Mouse (Mus musculus): ENCODE data around the gene Fam71a. TPM values are rescaled to one million over a fixed set of nuclear protein-coding genes. Genes with fewer than 3 reads are reported as not detected.

Fam71a gene
- polyA plus RNA-seq, 1 experiment: not detected

- no peak overlapping the region for H3K4me3 ChIP-seq (ENCODE audit: insufficient read depth, low read depth, low read length)
- peaks cover 2% of the 10 kb centered on the region; the same call in 1 of the 2 replicates for H3K4me1 ChIP-seq (ENCODE audit: control insufficient read depth, insufficient read depth, low read length)
- TF ChIP-seq CTCF (IDR thresholded peaks at IDR 0.05; ENCODE audit: insufficient read depth, low read depth, low read length): no peak
- no peak for TF ChIP-seq POLR2A (IDR thresholded peaks at IDR 0.05; ENCODE audit: insufficient read depth, low read depth, low read length)
- WGBS: 23% methylated on average over 14 of the region's 14 CpGs
- no peak overlapping the region for H3K27ac ChIP-seq (ENCODE audit: insufficient read depth, low read depth, low read length)
Measured at GRCm38 (mm10) chr1:191193657-191194424, 29.2 kb upstream of the Fam71a start.

DNA sequence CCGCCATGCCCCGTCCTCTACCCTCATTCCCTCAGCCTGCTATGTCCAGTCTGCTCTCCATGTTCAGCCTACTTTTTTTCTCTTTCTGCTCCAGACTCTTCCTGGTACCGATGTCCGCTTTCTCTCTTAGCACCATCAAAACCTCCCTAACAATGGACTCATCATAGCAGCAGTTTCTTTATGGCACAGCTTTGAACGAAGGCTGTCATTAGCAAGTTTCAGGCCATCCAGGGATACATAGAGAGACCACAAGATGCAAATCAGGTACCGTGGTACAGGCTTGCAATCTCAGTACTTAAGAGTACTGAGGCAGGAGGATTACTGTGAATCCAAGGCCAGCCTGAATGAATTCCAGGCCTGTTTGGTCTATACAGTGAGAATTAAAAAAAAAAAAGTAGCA lies 28.1 kb upstream of the Fam71a start:
- no peak overlapping the region for H3K27ac ChIP-seq (ENCODE audit: insufficient read depth, low read depth, low read length)
- peaks cover 2% of the 10 kb centered on the region; the same call in 1 of the 2 replicates for H3K4me1 ChIP-seq (ENCODE audit: control insufficient read depth, insufficient read depth, low read length)
- no peak overlapping the region for H3K4me3 ChIP-seq (ENCODE audit: insufficient read depth, low read depth, low read length)
- WGBS: 87% methylated on average over 6 of the region's 6 CpGs
- TF ChIP-seq POLR2A (IDR thresholded peaks at IDR 0.05; ENCODE audit: insufficient read depth, low read depth, low read length) (no peak), CTCF (IDR thresholded peaks at IDR 0.05; ENCODE audit: insufficient read depth, low read depth, low read length) (no peak)

GRCm38 (mm10) chr1:191192213-191192612 lies 27.6 kb upstream of the Fam71a start:
- 68% methylated on average over 6 of the region's 6 CpGs for WGBS
- Histone ChIP-seq H3K4me3 (ENCODE audit: insufficient read depth, low read depth, low read length) (no peak overlapping the region), H3K4me1 (ENCODE audit: control insufficient read depth, insufficient read depth, low read length) (peaks cover 2% of the 10 kb centered on the region; the same call in 1 of the 2 replicates), H3K27ac (ENCODE audit: insufficient read depth, low read depth, low read length) (no peak overlapping the region)
- TF ChIP-seq POLR2A (IDR thresholded peaks at IDR 0.05; ENCODE audit: insufficient read depth, low read depth, low read length) (no peak), CTCF (IDR thresholded peaks at IDR 0.05; ENCODE audit: insufficient read depth, low read depth, low read length) (no peak)

DNA sequence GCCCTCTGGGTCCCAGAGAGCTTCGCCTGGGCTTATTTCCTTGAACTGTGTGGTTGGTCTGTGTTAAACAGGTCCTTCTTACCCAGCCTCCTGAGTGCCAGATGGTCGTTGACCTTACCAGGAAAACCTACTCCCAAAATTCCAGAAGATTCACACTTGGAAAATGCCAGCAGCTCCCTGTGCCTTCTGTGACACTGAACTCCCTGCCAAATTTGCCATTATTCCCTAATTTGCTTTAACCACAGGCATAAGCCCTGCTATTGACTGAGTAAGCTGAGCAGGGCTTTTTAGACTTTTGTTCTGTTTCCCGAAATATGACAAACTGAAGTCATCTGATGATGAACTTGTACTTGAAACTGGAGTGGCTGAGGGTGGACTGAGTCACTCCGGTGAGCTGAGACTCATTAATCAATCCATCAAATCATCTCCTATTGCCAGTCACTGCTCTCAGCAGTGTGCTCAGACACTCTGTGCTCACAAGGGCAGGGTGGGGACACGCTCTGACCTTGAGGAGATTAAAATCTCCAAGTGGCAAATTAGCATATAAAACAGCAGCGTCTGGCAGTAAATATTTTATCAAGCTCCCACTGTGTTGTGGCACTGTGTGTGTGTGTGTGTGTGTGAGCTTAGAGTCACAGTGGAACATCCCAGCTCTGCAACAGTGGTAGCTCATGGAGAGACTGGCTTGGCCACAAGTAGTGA lies 25.2 kb upstream of the Fam71a start:
- no peak for TF ChIP-seq POLR2A (IDR thresholded peaks at IDR 0.05; ENCODE audit: insufficient read depth, low read depth, low read length)
- no peak for TF ChIP-seq CTCF (IDR thresholded peaks at IDR 0.05; ENCODE audit: insufficient read depth, low read depth, low read length)
- H3K27ac ChIP-seq (ENCODE audit: insufficient read depth, low read depth, low read length): no peak overlapping the region
- H3K4me1 ChIP-seq (ENCODE audit: control insufficient read depth, insufficient read depth, low read length): peaks cover 13% of the 10 kb centered on the region
- no peak overlapping the region for H3K4me3 ChIP-seq (ENCODE audit: insufficient read depth, low read depth, low read length)
- WGBS: 55% methylated on average over 6 of the region's 6 CpGs

- no peak overlapping the region for H3K4me3 ChIP-seq (ENCODE audit: insufficient read depth, low read depth, low read length)
- peaks cover 35% of the 10 kb centered on the region for H3K4me1 ChIP-seq (ENCODE audit: control insufficient read depth, insufficient read depth, low read length)
- no peak overlapping the region for H3K27ac ChIP-seq (ENCODE audit: insufficient read depth, low read depth, low read length)
- TF ChIP-seq CTCF (IDR thresholded peaks at IDR 0.05; ENCODE audit: insufficient read depth, low read depth, low read length) (no peak), POLR2A (IDR thresholded peaks at IDR 0.05; ENCODE audit: insufficient read depth, low read depth, low read length) (no peak)
- 15% methylated on average over 7 of the region's 7 CpGs for WGBS
Measured at GRCm38 (mm10) chr1:191186386-191186770, 21.8 kb upstream of the Fam71a start.

GRCm38 (mm10) chr1:191185761-191186385 lies 21.3 kb upstream of the Fam71a start:
- Histone ChIP-seq H3K4me1 (ENCODE audit: control insufficient read depth, insufficient read depth, low read length) (peaks cover 35% of the 10 kb centered on the region), H3K27ac (ENCODE audit: insufficient read depth, low read depth, low read length) (no peak overlapping the region), H3K4me3 (ENCODE audit: insufficient read depth, low read depth, low read length) (no peak overlapping the region)
- WGBS: 3% methylated on average over 16 of the region's 16 CpGs
- TF ChIP-seq CTCF (IDR thresholded peaks at IDR 0.05; ENCODE audit: insufficient read depth, low read depth, low read length) (no peak), POLR2A (IDR thresholded peaks at IDR 0.05; ENCODE audit: insufficient read depth, low read depth, low read length) (no peak)

- Histone ChIP-seq H3K4me1 (ENCODE audit: control insufficient read depth, insufficient read depth, low read length) (peaks cover 35% of the 10 kb centered on the region), H3K4me3 (ENCODE audit: insufficient read depth, low read depth, low read length) (no peak overlapping the region; the same call in 1 of the 2 replicates), H3K27ac (ENCODE audit: insufficient read depth, low read depth, low read length) (no peak overlapping the region)
- TF ChIP-seq CTCF (IDR thresholded peaks at IDR 0.05; ENCODE audit: insufficient read depth, low read depth, low read length) (no peak), POLR2A (IDR thresholded peaks at IDR 0.05; ENCODE audit: insufficient read depth, low read depth, low read length) (no peak)
- WGBS: 4% methylated on average over 22 of the region's 22 CpGs
Measured at GRCm38 (mm10) chr1:191184841-191185251, 20.2 kb upstream of the Fam71a start.

- WGBS: 5% methylated on average over 42 of the region's 42 CpGs
- H3K27ac ChIP-seq (ENCODE audit: insufficient read depth, low read depth, low read length): no peak overlapping the region
- peak overlapping the region; percentile 54 for H3K4me3 ChIP-seq (ENCODE audit: insufficient read depth, low read depth, low read length)
- no peak for TF ChIP-seq POLR2A (IDR thresholded peaks at IDR 0.05; ENCODE audit: insufficient read depth, low read depth, low read length)
- no peak for TF ChIP-seq CTCF (IDR thresholded peaks at IDR 0.05; ENCODE audit: insufficient read depth, low read depth, low read length)
- H3K4me1 ChIP-seq (ENCODE audit: control insufficient read depth, insufficient read depth, low read length): peaks cover 35% of the 10 kb centered on the region
Measured at GRCm38 (mm10) chr1:191184066-191184815, 19.6 kb upstream of the Fam71a start.

Data from olfactory bulb, adult 2 months (tissue).